Mouse (Mus musculus) myocyte (in vitro differentiated cells): Measurements from ENCODE around the gene Mapk7. TPM values are rescaled to one million over a fixed set of nuclear protein-coding genes. Genes with fewer than 3 reads are reported as not detected.

ENCODE experiments used
- H3K27me3 ChIP-seq: one replicate; pipeline ENCODE4 v1.6.1; 2011; ENCODE audit not compliant: control insufficient read depth, insufficient read depth, insufficient read length
- H3K36me3 ChIP-seq: one replicate; pipeline ENCODE4 v1.6.1; 2011; ENCODE audit not compliant: control insufficient read depth, insufficient read depth
- H3K4me2 ChIP-seq: one replicate; pipeline ENCODE4 v1.6.1; 2011; ENCODE audit warnings: low read depth, control low read depth
- H3K4me3 ChIP-seq: one replicate; pipeline ENCODE4 v1.5.1; 2011; ENCODE audit warnings: mild to moderate bottlenecking, control low read depth, moderate library complexity
- H3K79me2 ChIP-seq: one replicate; pipeline ENCODE4 v1.6.1; 2011; ENCODE audit not compliant: control insufficient read depth, insufficient read depth
- H3ac ChIP-seq: one replicate; pipeline ENCODE4 v1.6.1; 2011; ENCODE audit not compliant: control insufficient read depth, insufficient read length
- CEBPB ChIP-seq: IDR thresholded peaks from 2 replicates; pipeline ENCODE4 v1.6.1; 2011; ENCODE audit warnings: mild to moderate bottlenecking, moderate library complexity; ENCODE audit not compliant: poor library complexity, insufficient read depth, severe bottlenecking
- E2F4 ChIP-seq: IDR thresholded peaks from one replicate; pipeline ENCODE4 v1.6.1; 2011; ENCODE audit warnings: mild to moderate bottlenecking, control low read depth, moderate library complexity; ENCODE audit not compliant: insufficient read depth
- MAX ChIP-seq: IDR thresholded peaks from one replicate; pipeline ENCODE4 v1.6.1; 2011; ENCODE audit warnings: low read depth, mild to moderate bottlenecking, control low read depth
- MYOD1 ChIP-seq, 3 experiments: IDR thresholded peaks; one replicate each; pipeline ENCODE4 v1.6.1; 2011; ENCODE audit warnings: control low read depth in 2 of 3, low read depth in 2 of 3, mild to moderate bottlenecking in 2 of 3, moderate library complexity in 1 of 3; ENCODE audit not compliant: insufficient read length in 2 of 3, control insufficient read depth in 1 of 3
- MYOG ChIP-seq, 3 experiments: IDR thresholded peaks; one replicate each; pipeline ENCODE4 v1.6.1; 2011; ENCODE audit warnings: control low read depth in 2 of 3, low read depth in 2 of 3, mild to moderate bottlenecking in 2 of 3; ENCODE audit not compliant: insufficient read length in 2 of 3, control insufficient read depth in 1 of 3, insufficient read depth in 1 of 3
- POLR2A ChIP-seq: IDR thresholded peaks from one replicate; pipeline ENCODE4 v1.6.1; 2011; ENCODE audit warnings: low read depth, mild to moderate bottlenecking, control low read depth, moderate library complexity; ENCODE audit not compliant: insufficient read length
- POLR2AphosphoS2 ChIP-seq: IDR thresholded peaks from one replicate; pipeline ENCODE4 v1.6.1; 2011; ENCODE audit warnings: low read depth, control low read depth; ENCODE audit not compliant: insufficient read length
- REST ChIP-seq: IDR thresholded peaks from one replicate; pipeline ENCODE4 v1.6.1; 2011; ENCODE audit warnings: mild to moderate bottlenecking, control low read depth, moderate library complexity; ENCODE audit not compliant: insufficient read depth, insufficient read length
- SRF ChIP-seq: IDR thresholded peaks from one replicate; pipeline ENCODE4 v1.6.1; 2011; ENCODE audit warnings: low read depth; ENCODE audit not compliant: control insufficient read depth, insufficient read length
- TCF12 ChIP-seq: IDR thresholded peaks from one replicate; pipeline ENCODE4 v1.6.1; 2011; ENCODE audit warnings: mild to moderate bottlenecking, control low read depth; ENCODE audit not compliant: poor library complexity, insufficient read depth, severe bottlenecking
- TCF3 ChIP-seq: IDR thresholded peaks from one replicate; pipeline ENCODE4 v1.6.1; 2011; ENCODE audit warnings: low read depth, control low read depth; ENCODE audit not compliant: insufficient read length
- USF1 ChIP-seq: IDR thresholded peaks from one replicate; pipeline ENCODE4 v1.6.1; 2011; ENCODE audit warnings: low read depth, mild to moderate bottlenecking, control low read depth, moderate library complexity
- polyA plus RNA-seq: library from polyadenylated mRNA; unstranded; fragments of >200 nt; fragmentation: generic; extraction: Trizol; gene quantifications from one replicate; pipeline ENCODE4 v1.2.1, GENCODE M21; 2012; ENCODE audit warnings: missing spikeins

The Mapk7 gene
- polyA plus RNA-seq, 1 experiment: 16.5 TPM

- Histone ChIP-seq H3K36me3 (no peaks in the 10 kb centered on the region), H3K4me2 (no peak overlapping the region), H3K27me3 (no peaks in the 10 kb centered on the region), H3K4me3 (no peak overlapping the region), H3K79me2 (no peaks in the 10 kb centered on the region), H3ac (no peak overlapping the region)
- TF ChIP-seq USF1: no peak
Observed at GRCm38 (mm10) chr11:61535530-61535929, 41.3 kb upstream of the Mapk7 start.

- Histone ChIP-seq H3K27me3 (no peaks in the 10 kb centered on the region), H3K36me3 (no peaks in the 10 kb centered on the region), H3K79me2 (no peaks in the 10 kb centered on the region), H3ac (no peak overlapping the region), H3K4me3 (no peak overlapping the region), H3K4me2 (no peak overlapping the region)
- no peak for TF ChIP-seq CEBPB
- TF ChIP-seq TCF3: no peak
- no peak for TF ChIP-seq USF1
- TF ChIP-seq POLR2A: no peak
- TF ChIP-seq MYOG (IDR thresholded peaks at IDR 0.05; ENCODE audit: control insufficient read depth in 1 of 3, insufficient read depth in 1 of 3, insufficient read length in 2 of 3, low read depth in 2 of 3): no peak
- no peak for TF ChIP-seq MYOD1 (IDR thresholded peaks at IDR 0.05; ENCODE audit: control insufficient read depth in 1 of 3, insufficient read length in 2 of 3, low read depth in 2 of 3)
- TF ChIP-seq REST: no peak
- TF ChIP-seq TCF12: no peak
- no peak for TF ChIP-seq E2F4
- no peak for TF ChIP-seq POLR2AphosphoS2
- no peak for TF ChIP-seq MAX
- no peak for TF ChIP-seq SRF
Observed at GRCm38 (mm10) chr11:61533571-61533970, 39.4 kb upstream of the Mapk7 start.

GRCm38 (mm10) chr11:61532820-61533219 lies 38.6 kb upstream of the Mapk7 start:
- no peaks in the 10 kb centered on the region for H3K27me3 ChIP-seq
- no peaks in the 10 kb centered on the region for H3K36me3 ChIP-seq
- TF ChIP-seq POLR2A: no peak
- no peaks in the 10 kb centered on the region for H3K79me2 ChIP-seq
- no peak overlapping the region for H3ac ChIP-seq
- no peak overlapping the region for H3K4me2 ChIP-seq
- H3K4me3 ChIP-seq: no peak overlapping the region

- Histone ChIP-seq H3ac (no peak overlapping the region), H3K4me2 (no peak overlapping the region), H3K4me3 (no peak overlapping the region), H3K36me3 (no peaks in the 10 kb centered on the region), H3K27me3 (no peaks in the 10 kb centered on the region), H3K79me2 (no peaks in the 10 kb centered on the region)
- no peak for TF ChIP-seq E2F4
- no peak for TF ChIP-seq POLR2AphosphoS2
- TF ChIP-seq MYOG (IDR thresholded peaks at IDR 0.05; ENCODE audit: control insufficient read depth in 1 of 3, insufficient read depth in 1 of 3, insufficient read length in 2 of 3, low read depth in 2 of 3): no peak
- TF ChIP-seq REST: no peak
- TF ChIP-seq SRF: no peak
- no peak for TF ChIP-seq MYOD1 (IDR thresholded peaks at IDR 0.05; ENCODE audit: control insufficient read depth in 1 of 3, insufficient read length in 2 of 3, low read depth in 2 of 3)
- no peak for TF ChIP-seq TCF12
- TF ChIP-seq CEBPB: no peak
- TF ChIP-seq POLR2A: no peak
- TF ChIP-seq MAX: no peak
- TF ChIP-seq USF1: no peak
- no peak for TF ChIP-seq TCF3
Observed at GRCm38 (mm10) chr11:61529268-61529713, 35.1 kb upstream of the Mapk7 start.

GRCm38 (mm10) chr11:61526872-61527271 lies 32.7 kb upstream of the Mapk7 start:
- Histone ChIP-seq H3K4me3 (no peak overlapping the region), H3K4me2 (no peak overlapping the region), H3K27me3 (no peaks in the 10 kb centered on the region), H3K79me2 (no peaks in the 10 kb centered on the region), H3K36me3 (no peaks in the 10 kb centered on the region), H3ac (no peak overlapping the region)
- TF ChIP-seq SRF: no peak

GRCm38 (mm10) chr11:61519484-61520107 lies 25.4 kb upstream of the Mapk7 start:
- Histone ChIP-seq H3K4me3 (no peak overlapping the region), H3K36me3 (peaks cover 16% of the 10 kb centered on the region), H3ac (no peak overlapping the region), H3K4me2 (no peak overlapping the region), H3K79me2 (no peaks in the 10 kb centered on the region), H3K27me3 (no peaks in the 10 kb centered on the region)
- TF ChIP-seq TCF3: no peak
